Mouse (Mus musculus): Measurements from ENCODE around the gene Col4a1. TPM values are rescaled to one million over a fixed set of nuclear protein-coding genes. Genes with fewer than 3 reads are reported as not detected.

The Col4a1 gene
- polyA plus RNA-seq, 1 experiment from 2014 or later, result 250 TPM

- 1% methylated on average over 46 of the region's 46 CpGs for WGBS
- Histone ChIP-seq H3K27ac (replicated peaks in 1 of 2; ENCODE audit: control insufficient read depth in 1 of 2, insufficient read depth in 1 of 2, low read depth in 2 of 2, low read length in 2 of 2) (no peak overlapping the region), H3K4me3 (ENCODE audit: control insufficient read depth in 1 of 2, insufficient read depth in 1 of 2, low read depth in 1 of 2, low read length in 2 of 2) (peak overlapping the region; percentile 41 to 42), H3K36me3 (ENCODE audit: control insufficient read depth, insufficient read depth, low read length) (no peaks in the 10 kb centered on the region), H3K9me3 (ENCODE audit: control insufficient read depth, low read length) (no peaks in the 10 kb centered on the region), H3K4me1 (ENCODE audit: control insufficient read depth in 2 of 2, insufficient read depth in 2 of 2, low read length in 2 of 2) (peaks cover 38 to 48% of the 10 kb centered on the region in 2 experiments), H3K27me3 (ENCODE audit: control insufficient read depth, insufficient read depth, low read length) (no peaks in the 10 kb centered on the region), H3K9ac (ENCODE audit: low read length) (peak overlapping the region; percentile 78), H3K4me2 (ENCODE audit: low read length) (peak overlapping the region; percentile 77)
- no peak for ATAC-seq (ENCODE audit: insufficient number of reproducible peaks, insufficient read depth, low FRiP score, low read depth)
These were observed 124.9 kb downstream of the Col4a1 start for GRCm38 (mm10) chr8:11187581-11188271.

- no peak overlapping the region for H3K4me2 ChIP-seq (ENCODE audit: low read length)
- 0 out of 4 replicates have a peak overlapping the region, but pooled peaks have one; percentile 7 to 14 for H3K27ac ChIP-seq (replicated peaks in 1 of 2; ENCODE audit: control insufficient read depth in 1 of 2, insufficient read depth in 1 of 2, low read depth in 2 of 2, low read length in 2 of 2)
- H3K4me3 ChIP-seq (ENCODE audit: control insufficient read depth in 1 of 2, insufficient read depth in 1 of 2, low read depth in 1 of 2, low read length in 2 of 2), result no peak overlapping the region
- H3K9ac ChIP-seq (ENCODE audit: low read length), result no peak overlapping the region
- H3K9me3 ChIP-seq (ENCODE audit: control insufficient read depth, low read length), result no peaks in the 10 kb centered on the region
- no peaks in the 10 kb centered on the region for H3K36me3 ChIP-seq (ENCODE audit: control insufficient read depth, insufficient read depth, low read length)
- no peak for ATAC-seq (ENCODE audit: insufficient number of reproducible peaks, insufficient read depth, low FRiP score, low read depth)
- WGBS, result 16% methylated on average over 4 of the region's 4 CpGs
- peaks cover 46 to 60% of the 10 kb centered on the region in 2 experiments for H3K4me1 ChIP-seq (ENCODE audit: control insufficient read depth in 2 of 2, insufficient read depth in 2 of 2, low read length in 2 of 2)
- H3K27me3 ChIP-seq (ENCODE audit: control insufficient read depth, insufficient read depth, low read length), result no peaks in the 10 kb centered on the region
These were observed 126.2 kb downstream of the Col4a1 start for GRCm38 (mm10) chr8:11186456-11186855.

- no peaks in the 10 kb centered on the region for H3K27me3 ChIP-seq (ENCODE audit: control insufficient read depth, insufficient read depth, low read length)
- H3K36me3 ChIP-seq (ENCODE audit: control insufficient read depth, insufficient read depth, low read length), result no peaks in the 10 kb centered on the region
- no peak overlapping the region; a peak in 1 of 4 replicates for H3K27ac ChIP-seq (replicated peaks in 1 of 2; ENCODE audit: control insufficient read depth in 1 of 2, insufficient read depth in 1 of 2, low read depth in 2 of 2, low read length in 2 of 2)
- H3K9ac ChIP-seq (ENCODE audit: low read length), result no peak overlapping the region
- no peak for ATAC-seq (ENCODE audit: insufficient number of reproducible peaks, insufficient read depth, low FRiP score, low read depth)
- H3K4me2 ChIP-seq (ENCODE audit: low read length), result no peak overlapping the region
- WGBS, result 93% methylated on average over 2 of the region's 2 CpGs
- no peaks in the 10 kb centered on the region for H3K9me3 ChIP-seq (ENCODE audit: control insufficient read depth, low read length)
- no peak overlapping the region for H3K4me3 ChIP-seq (ENCODE audit: control insufficient read depth in 1 of 2, insufficient read depth in 1 of 2, low read depth in 1 of 2, low read length in 2 of 2)
- H3K4me1 ChIP-seq (ENCODE audit: control insufficient read depth in 2 of 2, insufficient read depth in 2 of 2, low read length in 2 of 2), result peaks cover 46 to 63% of the 10 kb centered on the region in 2 experiments
These were observed 127.0 kb downstream of the Col4a1 start for GRCm38 (mm10) chr8:11185672-11186071.

- peak overlapping the region; percentile 21; the same call in 1 of the 2 replicates for H3K4me2 ChIP-seq (ENCODE audit: low read length)
- H3K36me3 ChIP-seq (ENCODE audit: control insufficient read depth, insufficient read depth, low read length), result no peaks in the 10 kb centered on the region
- no peak overlapping the region for H3K4me3 ChIP-seq (ENCODE audit: control insufficient read depth in 1 of 2, insufficient read depth in 1 of 2, low read depth in 1 of 2, low read length in 2 of 2)
- ATAC-seq (ENCODE audit: insufficient number of reproducible peaks, insufficient read depth, low FRiP score, low read depth), result peak; percentile 81
- H3K27ac ChIP-seq (replicated peaks in 1 of 2; ENCODE audit: control insufficient read depth in 1 of 2, insufficient read depth in 1 of 2, low read depth in 2 of 2, low read length in 2 of 2), result peak overlapping the region; percentile 97 to 99
- WGBS, result 9% methylated on average over 9 of the region's 9 CpGs
- H3K4me1 ChIP-seq (ENCODE audit: control insufficient read depth in 2 of 2, insufficient read depth in 2 of 2, low read length in 2 of 2), result peaks cover 53 to 72% of the 10 kb centered on the region in 2 experiments
- H3K27me3 ChIP-seq (ENCODE audit: control insufficient read depth, insufficient read depth, low read length), result no peaks in the 10 kb centered on the region
- no peaks in the 10 kb centered on the region for H3K9me3 ChIP-seq (ENCODE audit: control insufficient read depth, low read length)
- H3K9ac ChIP-seq (ENCODE audit: low read length), result peak overlapping the region; percentile 66
These were observed 129.0 kb downstream of the Col4a1 start for GRCm38 (mm10) chr8:11183611-11184031.

GRCm38 (mm10) chr8:11182606-11183005, 130.0 kb downstream of the Col4a1 start:
- Histone ChIP-seq H3K4me2 (ENCODE audit: low read length) (no peak overlapping the region), H3K4me1 (ENCODE audit: control insufficient read depth in 2 of 2, insufficient read depth in 2 of 2, low read length in 2 of 2) (peaks cover 52 to 70% of the 10 kb centered on the region in 2 experiments), H3K27me3 (ENCODE audit: control insufficient read depth, insufficient read depth, low read length) (no peaks in the 10 kb centered on the region), H3K9ac (ENCODE audit: low read length) (peak overlapping the region; percentile 62), H3K9me3 (ENCODE audit: control insufficient read depth, low read length) (no peaks in the 10 kb centered on the region), H3K27ac (replicated peaks in 1 of 2; ENCODE audit: control insufficient read depth in 1 of 2, insufficient read depth in 1 of 2, low read depth in 2 of 2, low read length in 2 of 2) (peak overlapping the region; percentile 93 to 99), H3K36me3 (ENCODE audit: control insufficient read depth, insufficient read depth, low read length) (no peaks in the 10 kb centered on the region), H3K4me3 (ENCODE audit: control insufficient read depth in 1 of 2, insufficient read depth in 1 of 2, low read depth in 1 of 2, low read length in 2 of 2) (no peak overlapping the region)
- WGBS, result 75% methylated on average over 12 of the region's 12 CpGs
- ATAC-seq (ENCODE audit: insufficient number of reproducible peaks, insufficient read depth, low FRiP score, low read depth), result no peak

GRCm38 (mm10) chr8:11182148-11182484, 130.5 kb downstream of the Col4a1 start:
- Histone ChIP-seq H3K9ac (ENCODE audit: low read length) (no peak overlapping the region; the same call in 1 of the 2 replicates), H3K4me3 (ENCODE audit: control insufficient read depth in 1 of 2, insufficient read depth in 1 of 2, low read depth in 1 of 2, low read length in 2 of 2) (no peak overlapping the region), H3K4me2 (ENCODE audit: low read length) (no peak overlapping the region), H3K36me3 (ENCODE audit: control insufficient read depth, insufficient read depth, low read length) (no peaks in the 10 kb centered on the region), H3K27me3 (ENCODE audit: control insufficient read depth, insufficient read depth, low read length) (no peaks in the 10 kb centered on the region), H3K27ac (replicated peaks in 1 of 2; ENCODE audit: control insufficient read depth in 1 of 2, insufficient read depth in 1 of 2, low read depth in 2 of 2, low read length in 2 of 2) (peak overlapping the region; percentile 93 to 99), H3K4me1 (ENCODE audit: control insufficient read depth in 2 of 2, insufficient read depth in 2 of 2, low read length in 2 of 2) (peaks cover 50 to 66% of the 10 kb centered on the region in 2 experiments), H3K9me3 (ENCODE audit: control insufficient read depth, low read length) (no peaks in the 10 kb centered on the region)
- WGBS, result 47% methylated on average over 4 of the region's 4 CpGs
- ATAC-seq (ENCODE audit: insufficient number of reproducible peaks, insufficient read depth, low FRiP score, low read depth), result no peak

GRCm38 (mm10) chr8:11181420-11182147, 131.0 kb downstream of the Col4a1 start:
- no peak for ATAC-seq (ENCODE audit: insufficient number of reproducible peaks, insufficient read depth, low FRiP score, low read depth)
- peak overlapping the region; percentile 14 to 99; a peak in 1 of 4 replicates for H3K27ac ChIP-seq (replicated peaks in 1 of 2; ENCODE audit: control insufficient read depth in 1 of 2, insufficient read depth in 1 of 2, low read depth in 2 of 2, low read length in 2 of 2)
- no peaks in the 10 kb centered on the region for H3K9me3 ChIP-seq (ENCODE audit: control insufficient read depth, low read length)
- peaks cover 50 to 64% of the 10 kb centered on the region in 2 experiments for H3K4me1 ChIP-seq (ENCODE audit: control insufficient read depth in 2 of 2, insufficient read depth in 2 of 2, low read length in 2 of 2)
- H3K4me3 ChIP-seq (ENCODE audit: control insufficient read depth in 1 of 2, insufficient read depth in 1 of 2, low read depth in 1 of 2, low read length in 2 of 2), result no peak overlapping the region
- WGBS, result 74% methylated on average over 11 of the region's 11 CpGs
- H3K4me2 ChIP-seq (ENCODE audit: low read length), result no peak overlapping the region
- no peak overlapping the region for H3K9ac ChIP-seq (ENCODE audit: low read length)
- no peaks in the 10 kb centered on the region for H3K27me3 ChIP-seq (ENCODE audit: control insufficient read depth, insufficient read depth, low read length)
- H3K36me3 ChIP-seq (ENCODE audit: control insufficient read depth, insufficient read depth, low read length), result no peaks in the 10 kb centered on the region
